Mouse (Mus musculus) liver, postnatal 0 days (tissue): ENCODE results near the gene Mgat2.

Source experiments
- CTCF ChIP-seq: sonication (generic); IDR thresholded peaks from 2 replicates; pipeline ENCODE4 v1.5.1; 2016; ENCODE audit warnings: antibody characterized with exemption, low read depth
- EP300 ChIP-seq: IDR thresholded peaks from 2 replicates; pipeline ENCODE4 v1.6.1; 2016; ENCODE audit warnings: antibody characterized with exemption, low read depth, mild to moderate bottlenecking

GRCm38 (mm10) chr12:69184342-69185295 is 662 bp downstream of the Mgat2 start:
- TF ChIP-seq CTCF = no peak
- TF ChIP-seq EP300 = no peak
